Mouse (Mus musculus): ENCODE measurements around the gene H2-DMb1.
A peak's percentile ranks its signal among the peaks of the same experiment; 100 is the strongest.
"Not testable (repeated sequence)": the region's sequence is repeated elsewhere in the genome, so short reads cannot be mapped to it uniquely, and the experiment has no call there.

H2-DMb1 gene

DNA sequence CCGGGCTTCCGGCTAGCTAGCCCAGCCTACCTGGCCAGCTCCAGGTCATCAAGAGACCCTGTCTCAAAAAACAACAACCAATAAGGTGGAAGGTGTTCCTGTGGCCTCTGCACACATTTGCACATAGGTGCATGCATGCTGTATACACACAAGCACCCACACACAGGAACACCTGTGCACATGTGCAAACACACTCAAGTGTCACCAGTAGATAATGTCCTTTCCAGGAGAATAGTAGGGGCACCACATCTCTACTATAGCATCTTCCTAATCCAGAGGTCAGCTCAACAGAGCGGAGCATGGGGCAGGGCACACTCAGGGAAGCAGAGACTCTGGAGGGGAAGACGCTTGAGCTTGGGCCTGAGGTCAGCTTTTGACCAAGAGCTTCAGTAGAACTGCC lies 8.7 kb upstream of the H2-DMb1 start:
- not testable (repeated sequence) for DNase-seq (ENCODE audit: low spot score)

DNA sequence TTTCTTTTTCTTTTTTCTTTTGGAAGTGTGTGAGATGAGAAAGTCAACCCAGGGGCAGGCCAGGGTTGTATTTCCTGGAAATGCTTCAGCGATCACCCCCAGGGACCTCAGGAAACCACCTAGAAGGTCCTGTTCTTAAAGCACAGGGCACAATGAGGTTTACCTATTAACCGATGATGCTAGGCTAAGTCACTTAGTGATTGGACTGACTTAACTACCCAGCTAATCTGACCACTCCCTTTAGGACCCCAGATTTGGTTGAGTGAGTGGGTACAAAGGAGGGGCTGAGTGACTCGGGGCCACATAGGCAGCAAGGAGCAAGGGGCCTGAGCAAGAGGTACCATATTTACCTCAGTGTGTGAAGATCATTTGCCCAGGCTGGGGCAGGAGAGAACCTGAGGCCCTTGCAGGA lies 7.9 kb upstream of the H2-DMb1 start:
- DNase-seq (ENCODE audit: low spot score) = peak; percentile 49

DNA sequence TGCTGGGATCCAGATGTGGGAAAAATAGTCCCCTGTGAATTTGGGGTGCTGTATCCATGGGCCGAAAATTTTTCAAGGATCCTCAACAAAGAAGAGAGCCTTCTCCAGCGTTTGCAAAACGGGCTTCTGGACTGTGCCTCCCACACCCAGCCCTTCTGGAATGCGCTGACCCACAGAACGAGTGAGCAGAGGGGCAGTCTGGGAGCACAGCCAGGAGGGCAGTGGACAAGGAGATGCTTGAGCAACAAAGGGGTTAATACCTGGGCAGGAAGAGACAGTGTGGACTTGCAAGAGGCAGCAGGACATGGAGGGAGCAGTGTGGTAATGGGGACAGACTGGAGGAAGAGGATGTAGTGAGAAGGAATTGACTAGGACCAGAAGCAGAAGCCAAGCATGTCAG lies 2.7 kb downstream of the H2-DMb1 start:
- no peak for DNase-seq (ENCODE audit: low spot score)

DNA sequence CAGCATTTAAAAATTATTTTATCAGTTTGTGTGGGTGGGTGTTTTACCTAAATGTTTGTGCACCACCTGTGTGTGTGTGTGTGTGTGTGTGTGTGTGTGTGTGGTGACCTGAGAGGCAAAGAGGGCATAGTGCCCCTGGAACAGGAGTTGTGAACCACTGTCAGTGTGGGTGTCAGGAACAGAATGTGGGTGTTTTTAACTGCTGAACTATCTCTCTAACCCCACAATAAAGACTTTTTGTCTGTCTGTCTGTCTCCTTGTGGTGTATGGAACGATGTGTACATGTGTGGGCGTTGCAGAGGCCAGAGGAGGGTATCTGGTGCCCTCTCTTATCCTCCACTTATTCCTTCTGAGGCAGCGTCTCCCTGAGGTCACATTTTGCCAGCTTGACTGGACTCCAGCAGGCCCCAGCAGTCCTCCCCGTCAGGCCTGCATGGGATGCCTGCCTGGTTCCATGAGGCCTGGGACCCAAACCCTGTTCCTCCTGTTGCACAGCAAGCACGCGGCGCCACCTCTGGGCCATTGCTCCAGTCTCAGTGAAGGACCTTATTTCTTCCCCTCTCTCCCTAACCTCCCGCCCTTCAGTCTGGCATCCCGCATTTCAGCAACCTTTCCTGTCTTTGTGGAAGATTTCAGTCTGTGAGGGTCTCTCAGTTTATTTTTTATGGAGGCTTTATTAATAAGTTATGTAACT lies 11.5 kb downstream of the H2-DMb1 start:
- no peak for DNase-seq (ENCODE audit: low spot score)

DNA sequence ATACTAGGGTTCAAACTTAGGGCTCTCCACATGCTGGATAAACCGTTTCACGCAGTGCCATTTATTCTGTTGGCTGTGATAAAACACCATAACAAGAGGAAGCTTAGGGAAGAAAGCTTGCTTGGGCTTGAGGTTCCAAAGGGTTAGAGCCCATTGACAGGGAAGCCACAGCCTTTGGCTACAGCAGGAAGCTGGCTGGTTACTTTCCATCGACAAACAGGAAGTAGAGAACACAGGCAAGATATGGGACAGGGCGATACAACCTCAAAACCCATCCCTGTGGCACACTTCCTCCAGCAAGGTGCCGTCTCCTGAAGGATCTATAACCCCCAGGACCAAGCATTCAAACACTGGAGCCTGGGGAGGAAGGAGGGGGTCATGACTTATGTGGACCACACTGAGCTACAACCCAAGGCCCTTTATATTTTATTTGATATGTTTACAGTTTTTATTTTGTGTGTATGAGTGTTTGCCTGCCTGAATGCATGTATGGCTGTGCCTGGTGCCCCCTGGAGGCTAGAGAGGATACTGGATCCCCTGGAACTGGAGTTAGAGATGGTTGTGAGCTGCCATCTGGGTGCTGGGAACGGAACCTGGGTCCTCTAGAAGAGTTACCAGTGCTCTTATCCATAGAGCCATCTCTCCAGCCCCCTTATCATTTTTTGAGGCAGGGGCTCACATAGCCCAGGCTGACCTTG lies 12.3 kb downstream of the H2-DMb1 start:
- DNase-seq (ENCODE audit: low spot score) = no peak

DNA sequence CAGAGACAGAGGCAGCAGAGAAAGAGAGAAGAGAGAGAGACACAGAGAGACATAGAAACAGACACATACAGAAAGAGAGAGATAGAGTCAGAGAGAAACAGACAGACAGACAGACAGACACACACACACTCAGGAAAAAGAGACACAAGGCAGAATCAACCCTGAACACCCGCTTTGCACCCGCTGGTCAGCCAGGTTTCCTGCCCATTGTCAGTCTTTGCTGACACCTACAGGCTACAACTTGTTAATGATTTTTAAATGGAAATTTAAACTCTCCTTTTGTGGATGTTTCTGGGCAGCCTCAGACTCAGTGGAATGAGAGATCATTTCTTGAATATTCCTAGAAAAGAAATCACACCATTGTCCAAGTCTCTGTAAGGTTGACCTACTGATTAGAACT lies 16.4 kb downstream of the H2-DMb1 start:
- DNase-seq (ENCODE audit: low spot score) = peak; percentile 30

DNA sequence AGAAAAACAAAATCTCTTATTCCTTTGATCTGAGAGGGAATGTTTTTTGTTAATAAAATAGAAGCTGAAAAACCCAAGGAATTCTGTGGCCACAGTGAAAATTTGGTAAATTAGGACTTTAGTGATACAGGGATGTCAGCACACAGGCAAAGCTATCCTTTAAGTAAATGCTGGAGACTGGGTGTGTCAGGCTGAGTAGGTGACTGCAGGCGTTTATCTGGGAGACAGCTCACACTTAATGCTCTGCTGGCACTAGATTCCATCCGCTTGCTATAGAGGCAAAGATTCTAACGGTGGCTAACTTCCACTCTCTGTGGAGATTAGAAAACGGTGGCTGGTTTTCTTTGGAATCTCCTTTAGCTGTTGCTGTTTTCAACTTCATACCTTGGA lies 17.6 kb downstream of the H2-DMb1 start:
- DNase-seq (ENCODE audit: low spot score) = no peak

DNA sequence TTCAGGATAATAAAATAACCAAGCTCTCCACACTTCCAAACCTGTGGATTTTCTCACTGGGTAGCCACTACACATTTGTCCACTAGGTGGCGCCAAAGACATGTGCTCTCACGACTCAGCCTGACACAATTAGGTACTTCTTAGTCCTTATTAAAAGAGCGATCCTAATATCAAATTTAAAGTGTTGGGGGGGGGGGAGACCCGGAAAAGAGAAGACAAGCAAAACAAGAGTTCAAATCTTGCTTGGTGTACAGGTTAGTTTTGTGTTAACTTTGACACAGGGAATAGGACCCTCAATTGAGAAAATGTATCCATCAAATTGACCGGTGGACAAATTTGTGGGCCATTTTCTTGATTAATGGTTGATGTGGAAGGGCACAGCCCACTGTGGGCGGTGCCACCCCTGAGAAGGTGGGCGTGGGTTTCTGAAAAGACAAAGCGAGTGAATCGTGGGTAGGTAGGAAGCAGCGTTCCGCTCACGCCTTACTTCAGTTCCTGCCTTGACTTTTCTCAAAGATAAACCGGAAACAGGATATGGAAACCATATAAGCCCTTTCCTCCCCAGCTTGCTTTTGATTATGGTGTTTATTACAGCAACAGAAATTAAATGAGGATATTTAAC lies 18.1 kb downstream of the H2-DMb1 start:
- DNase-seq (ENCODE audit: low spot score) = peak; percentile 72

DNA sequence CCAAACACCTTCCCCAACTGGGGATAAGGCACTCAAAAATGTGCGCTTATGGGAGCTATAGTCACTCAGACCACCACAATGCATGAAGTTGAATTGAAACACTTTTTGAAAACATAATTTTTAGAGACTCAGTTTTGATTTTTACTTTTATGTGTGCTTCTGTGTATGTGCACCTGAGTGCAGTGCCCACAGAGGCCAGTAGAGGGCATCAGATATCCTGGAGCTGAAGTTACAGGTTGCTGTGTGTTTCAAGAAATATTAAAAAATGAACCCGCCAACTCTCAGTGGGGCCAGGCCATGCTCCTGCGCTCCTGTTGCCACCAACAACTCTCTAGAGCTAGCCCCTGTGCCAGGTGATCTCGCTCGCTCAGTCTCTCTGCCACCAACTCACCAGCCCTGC lies 19.7 kb downstream of the H2-DMb1 start:
- DNase-seq (ENCODE audit: low spot score) = no peak

DNA sequence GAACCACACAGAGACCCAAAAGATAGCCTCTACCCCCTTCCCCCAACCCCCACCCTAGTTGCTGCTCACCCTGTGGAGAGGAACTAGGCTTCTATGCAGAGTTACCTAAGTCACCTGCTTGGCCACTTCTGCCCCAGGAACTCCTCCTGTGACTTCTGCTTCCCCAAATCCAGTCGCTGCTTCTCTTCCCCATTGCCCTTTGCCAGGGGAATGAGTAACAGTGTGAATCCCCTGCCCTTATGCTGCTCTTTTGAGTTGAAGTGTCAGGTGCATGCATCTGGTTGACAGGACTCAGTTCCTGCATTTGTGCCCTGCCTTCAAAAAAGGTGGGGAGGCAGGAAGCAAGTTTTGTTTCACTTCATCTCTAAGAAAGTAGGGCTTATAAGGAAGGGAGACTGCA lies 21.2 kb downstream of the H2-DMb1 start:
- DNase-seq (ENCODE audit: low spot score) = no peak

DNA sequence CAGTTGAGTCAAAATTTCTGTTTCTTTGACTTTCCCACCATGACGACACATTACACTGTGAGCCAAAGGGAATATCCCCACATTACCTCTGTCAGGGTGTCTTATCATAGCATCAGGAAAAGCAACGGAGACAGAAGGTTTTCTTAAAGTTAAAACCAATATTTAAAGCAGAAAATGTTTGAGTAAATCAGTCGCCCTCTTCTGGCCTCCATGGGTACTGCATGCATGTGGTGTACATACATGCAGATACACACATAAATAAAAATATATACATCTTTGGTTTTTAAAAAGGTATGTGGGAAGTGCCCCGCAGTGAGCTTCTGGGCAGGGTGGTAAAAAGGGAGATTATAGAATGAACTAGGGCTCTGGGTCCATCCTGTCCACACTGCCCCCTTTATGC lies 24.3 kb downstream of the H2-DMb1 start:
- DNase-seq (ENCODE audit: low spot score) = no peak

DNA sequence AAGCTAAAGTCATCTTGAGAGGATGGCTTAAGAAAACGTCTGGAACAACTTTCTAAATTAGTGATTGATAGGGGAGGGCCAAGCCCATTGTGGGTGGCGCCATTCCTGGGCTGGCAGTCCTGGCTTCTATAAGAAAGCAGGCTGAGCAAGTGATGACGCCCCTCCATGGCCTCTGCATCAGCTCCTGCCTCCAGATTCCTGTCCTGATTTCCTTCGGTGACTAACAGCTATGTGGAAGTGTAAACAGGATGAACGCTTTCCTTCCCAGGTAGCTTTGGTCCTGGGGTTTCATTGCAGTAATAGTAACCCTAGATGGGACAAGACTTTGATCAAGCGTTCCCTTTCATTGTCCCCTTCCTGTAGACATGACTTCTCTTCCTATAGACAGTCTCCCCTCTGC lies 26.1 kb downstream of the H2-DMb1 start:
- no peak for DNase-seq (ENCODE audit: low spot score)

DNA sequence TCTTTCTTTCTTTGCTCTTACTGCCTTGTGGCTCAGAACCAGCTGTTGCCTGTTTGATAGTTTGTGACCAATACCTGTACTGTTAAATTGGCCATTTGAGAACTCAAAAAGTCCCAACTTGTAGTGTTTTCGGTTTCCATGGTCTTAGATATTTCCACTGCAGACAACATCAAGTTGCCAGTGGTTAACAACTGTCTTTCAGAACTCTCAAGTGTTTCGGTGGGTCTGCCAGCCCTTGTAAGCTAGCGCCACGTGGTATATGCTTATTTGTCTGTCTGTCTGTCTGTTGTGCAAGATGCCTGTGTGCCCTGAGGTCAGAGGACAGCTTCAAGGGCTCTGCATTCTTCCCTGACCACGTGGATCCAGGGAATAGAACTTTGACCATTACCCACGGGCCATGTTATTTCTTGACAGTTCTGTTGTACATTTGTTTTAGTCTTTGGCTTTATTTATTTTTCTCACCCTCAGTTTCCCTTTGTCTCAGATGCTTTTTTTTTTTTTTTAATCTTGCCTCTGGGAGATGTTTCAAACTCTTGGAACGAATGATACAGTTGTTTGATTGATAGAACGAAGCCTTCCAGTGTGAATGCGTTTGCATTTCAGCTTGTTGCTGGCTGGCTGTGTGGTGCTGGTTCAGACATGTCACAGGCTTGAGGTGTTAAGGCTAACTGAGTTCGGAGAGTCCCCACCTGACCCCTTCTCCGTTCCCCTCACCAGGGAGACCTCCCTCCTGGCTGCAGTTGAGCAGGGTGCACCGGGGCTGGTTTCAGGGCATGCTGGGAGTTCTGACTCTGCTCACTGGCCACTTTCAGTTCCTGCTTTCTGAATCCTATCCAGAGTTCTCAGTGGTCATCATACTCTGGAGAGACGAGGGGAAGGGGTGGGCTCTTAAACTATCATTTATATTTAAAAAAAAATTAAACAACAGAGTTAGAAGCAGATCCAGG lies 27.3 kb downstream of the H2-DMb1 start:
- DNase-seq (ENCODE audit: low spot score) = no peak

DNA sequence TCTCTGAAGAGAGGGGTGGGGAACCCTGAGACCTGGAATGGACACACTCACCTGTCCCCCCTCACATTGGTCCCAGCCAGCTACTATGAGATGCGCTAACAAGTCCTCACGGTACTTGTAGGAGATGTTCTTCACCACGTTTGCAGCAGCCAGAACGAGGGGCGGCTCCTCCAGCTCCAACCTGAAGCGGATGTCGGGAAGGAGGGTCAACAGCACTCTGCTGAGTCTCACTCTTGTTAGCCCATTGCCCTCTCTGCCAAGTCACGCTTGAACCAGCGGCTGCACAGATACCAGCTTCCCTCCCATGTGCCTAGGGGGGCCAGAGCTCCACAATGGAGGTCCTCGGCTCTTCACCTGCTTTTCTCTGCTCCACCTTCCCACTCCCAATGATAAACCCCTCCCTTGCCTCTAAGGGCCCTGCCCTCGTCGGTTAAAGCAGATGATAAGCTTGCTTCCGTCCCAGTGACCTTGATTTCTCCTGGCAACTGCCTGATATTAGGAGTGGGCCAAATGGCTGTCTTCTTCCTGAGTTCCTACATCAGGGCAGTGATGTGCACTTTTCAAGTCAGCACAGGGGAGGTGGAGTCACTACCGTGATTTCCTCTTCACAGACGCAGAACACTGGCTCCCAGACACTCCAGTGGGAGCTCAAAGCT lies 30.8 kb downstream of the H2-DMb1 start:
- no peak for DNase-seq (ENCODE audit: low spot score)

DNA sequence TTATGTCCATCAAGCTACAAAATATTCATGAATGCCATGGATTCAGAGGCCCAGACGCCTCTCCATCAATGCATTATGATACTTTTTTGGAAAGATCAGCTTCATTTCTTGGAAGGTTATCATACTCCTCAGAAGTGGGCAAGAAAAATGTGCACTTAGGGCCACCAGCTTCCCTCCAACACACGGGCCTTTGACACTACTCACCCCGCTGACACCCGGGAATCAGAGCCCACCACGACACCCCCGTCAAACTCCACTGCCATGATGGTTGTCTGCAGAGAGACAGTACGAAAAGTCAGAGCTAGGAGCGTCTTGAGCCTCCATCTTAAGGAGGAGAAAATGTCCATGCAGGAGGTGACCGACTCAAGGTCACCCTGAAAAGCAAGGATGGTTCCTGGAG lies 32.7 kb downstream of the H2-DMb1 start:
- DNase-seq (ENCODE audit: low spot score) = no peak

DNA sequence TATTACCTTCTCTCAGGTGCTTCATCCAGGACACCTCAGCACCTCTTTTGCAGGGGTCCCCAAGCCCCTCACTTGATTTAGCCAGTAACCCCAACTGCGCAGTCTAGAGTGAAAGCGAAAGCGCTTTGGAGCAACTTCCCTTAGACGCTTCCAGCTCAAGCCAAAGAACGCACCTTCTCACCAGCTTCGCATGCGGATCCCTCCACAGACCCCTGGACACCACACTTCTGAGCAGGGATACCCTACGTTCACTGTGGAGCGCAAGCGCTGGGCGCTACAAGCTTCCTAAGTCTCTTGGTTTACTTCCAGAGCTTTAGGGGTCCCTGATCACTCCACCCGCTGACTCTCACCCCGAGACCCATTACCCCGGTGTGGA lies 34.0 kb downstream of the H2-DMb1 start:
- DNase-seq (ENCODE audit: low spot score) = no peak

DNA sequence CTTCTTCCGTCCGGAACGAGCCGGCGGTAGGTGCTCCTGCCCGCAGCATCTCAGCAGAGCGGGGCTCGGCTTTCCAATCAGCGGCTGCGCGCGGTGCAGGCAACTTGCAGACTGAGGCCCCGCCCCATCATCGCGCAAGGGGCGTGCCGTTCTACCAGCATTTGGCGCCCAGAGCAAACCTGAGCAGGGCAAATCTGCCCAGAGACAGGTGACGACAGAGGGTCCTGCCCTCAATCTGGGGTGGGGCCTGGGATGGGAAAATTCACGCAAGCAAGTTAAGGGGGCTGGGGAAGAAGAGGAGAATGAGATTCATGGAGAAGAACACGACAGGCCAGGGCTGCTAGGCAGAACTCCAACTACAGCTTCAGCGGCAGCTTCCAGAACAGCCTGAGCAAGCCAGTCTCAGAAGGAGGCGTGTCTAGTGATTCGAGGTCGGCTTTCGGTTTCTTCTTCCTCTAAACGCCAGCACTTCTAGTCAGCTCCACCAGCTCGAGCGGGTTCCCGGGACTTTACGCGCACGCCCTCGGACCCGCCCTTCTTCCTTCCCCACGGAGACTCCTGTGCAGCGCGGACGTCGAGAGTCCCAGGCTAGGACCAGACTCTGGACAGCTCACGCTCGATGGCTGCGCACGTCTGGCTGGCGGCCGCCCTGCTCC lies 34.5 kb downstream of the H2-DMb1 start, which contains the start of the genes Tap1 and Psmb9:
Gene Tap1 (plus strand): TSS at position 293 of the 656 bp plus-strand sequence.
Gene Psmb9 (minus strand): TSS at position 504 of the 656 bp plus-strand sequence.
- DNase-seq (ENCODE audit: low spot score) = peak; percentile 95

DNA sequence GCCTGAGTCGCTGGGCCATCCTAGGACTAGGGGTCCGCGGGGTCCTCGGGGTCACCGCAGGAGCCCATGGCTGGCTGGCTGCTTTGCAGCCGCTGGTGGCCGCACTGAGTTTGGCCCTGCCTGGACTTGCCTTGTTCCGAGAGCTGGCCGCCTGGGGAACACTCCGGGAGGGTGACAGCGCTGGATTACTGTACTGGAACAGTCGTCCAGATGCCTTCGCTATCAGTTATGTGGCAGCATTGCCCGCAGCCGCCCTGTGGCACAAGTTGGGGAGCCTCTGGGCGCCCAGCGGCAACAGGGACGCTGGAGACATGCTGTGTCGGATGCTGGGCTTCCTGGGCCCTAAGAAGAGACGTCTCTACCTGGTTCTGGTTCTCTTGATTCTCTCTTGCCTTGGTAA lies 35.1 kb downstream of the H2-DMb1 start:
- DNase-seq (ENCODE audit: low spot score) = peak; percentile 23

DNA sequence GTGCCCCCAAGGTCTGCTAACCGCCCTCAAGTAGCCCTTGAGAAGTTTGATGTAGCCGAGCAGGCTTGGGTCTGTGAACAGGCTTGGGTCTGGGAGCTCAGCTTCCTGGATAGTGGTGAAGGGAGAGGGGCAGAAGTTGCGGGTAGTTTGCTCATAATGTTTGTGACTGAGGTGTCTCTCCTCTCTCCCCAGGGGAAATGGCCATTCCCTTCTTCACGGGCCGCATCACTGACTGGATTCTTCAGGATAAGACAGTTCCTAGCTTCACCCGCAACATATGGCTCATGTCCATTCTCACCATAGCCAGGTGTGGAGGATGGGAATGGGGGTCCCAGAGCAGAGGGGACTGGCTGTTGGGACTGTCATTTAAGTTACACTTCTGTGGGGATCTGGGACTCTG lies 36.1 kb downstream of the H2-DMb1 start:
- no peak for DNase-seq (ENCODE audit: low spot score)

DNA sequence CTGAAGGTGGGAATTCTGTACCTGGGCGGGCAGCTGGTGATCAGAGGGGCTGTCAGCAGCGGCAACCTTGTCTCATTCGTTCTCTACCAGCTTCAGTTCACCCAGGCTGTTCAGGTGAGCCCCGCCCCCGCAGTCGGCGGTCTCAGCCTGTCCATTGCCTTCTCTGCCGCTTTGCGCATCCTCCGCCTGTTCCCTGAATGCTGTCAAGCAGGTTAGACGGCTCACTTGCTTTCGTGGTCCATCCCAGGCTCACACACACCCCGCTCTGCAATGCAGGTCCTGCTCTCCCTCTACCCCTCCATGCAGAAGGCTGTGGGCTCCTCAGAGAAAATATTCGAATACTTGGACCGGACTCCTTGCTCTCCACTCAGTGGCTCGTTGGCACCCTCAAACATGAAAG lies 40.0 kb downstream of the H2-DMb1 start:
- DNase-seq (ENCODE audit: low spot score) = no peak

DNA sequence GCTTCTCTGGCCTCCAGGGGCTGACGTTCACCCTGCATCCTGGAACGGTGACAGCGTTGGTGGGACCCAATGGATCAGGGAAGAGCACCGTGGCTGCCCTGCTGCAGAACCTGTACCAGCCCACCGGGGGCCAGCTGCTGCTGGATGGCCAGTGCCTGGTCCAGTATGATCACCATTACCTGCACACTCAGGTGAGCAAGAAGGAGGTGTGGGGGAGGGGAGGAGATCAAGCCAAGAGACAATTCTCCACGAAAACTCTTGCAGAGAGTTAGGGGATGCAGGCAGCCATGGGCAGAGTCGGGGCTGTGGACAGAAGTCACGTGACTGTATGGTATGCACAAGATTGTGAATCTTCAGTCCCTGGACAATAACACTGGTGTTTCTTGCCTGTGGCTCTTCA lies 40.6 kb downstream of the H2-DMb1 start:
- DNase-seq (ENCODE audit: low spot score) = no peak
